Comparison of ENCODE assay signal across 7 mouse cellular contexts in genomic region chr7:5081241-5081640, GRCm38 (mm10). TPM values are rescaled to one million over a fixed set of nuclear protein-coding genes. Genes with fewer than 3 reads are reported as not detected.
DNase-seq lines count a peak whose midpoint lies in the region; ATAC-seq and TF ChIP-seq lines count a peak whose summit lies in the region.

No protein-coding gene starts in this region.

- ATAC-seq in forebrain, embryonic 13.5 days, result no peak
- ATAC-seq in liver, embryonic 14.5 days (ENCODE audit: insufficient read depth), result peak; percentile 47
- ATAC-seq in monocyte, adult 5-6 weeks (replicated peaks; ENCODE audit: insufficient number of reproducible peaks, low FRiP score, low TSS enrichment, poor library complexity, severe bottlenecking), result no peak

- H3K4me1 ChIP-seq in forebrain, embryonic 13.5 days, result peaks cover 20% of the 10 kb centered on the region
- peaks cover 18 to 29% of the 10 kb centered on the region in 2 experiments for H3K4me1 ChIP-seq in liver, embryonic 14.5 days (replicated peaks; ENCODE audit: control insufficient read depth in 2 of 2, insufficient read depth in 2 of 2, low read length in 1 of 2)

- H3K27me3 ChIP-seq in forebrain, embryonic 13.5 days, result no peaks in the 10 kb centered on the region
- no peaks in the 10 kb centered on the region for H3K27me3 ChIP-seq in liver, embryonic 14.5 days (ENCODE audit: control insufficient read depth, insufficient read depth, low read length)

- TF ChIP-seq EP300 in liver, embryonic 14.5 days (IDR thresholded peaks at IDR 0.05; ENCODE audit: low read depth), result peak; percentile 63

- peak overlapping the region; percentile 99 for H3K9ac ChIP-seq in forebrain, embryonic 13.5 days
- peak overlapping the region; percentile 92 for H3K9ac ChIP-seq in liver, embryonic 14.5 days (replicated peaks)

- H3K4me3 ChIP-seq in forebrain, embryonic 13.5 days, result peak overlapping the region; percentile 98
- peak overlapping the region; percentile 90 to 100 for H3K4me3 ChIP-seq in liver, embryonic 14.5 days (ENCODE audit: insufficient read depth in 1 of 2, low read depth in 2 of 2, low read length in 2 of 2)

- peak; percentile 27; the same call in 1 of the 2 replicates for TF ChIP-seq CTCF in liver, embryonic 14.5 days (IDR thresholded peaks at IDR 0.05; ENCODE audit: low read depth)

- peaks cover 63% of the 10 kb centered on the region for H3K36me3 ChIP-seq in forebrain, embryonic 13.5 days (ENCODE audit: poor library complexity, severe bottlenecking)
- peaks cover 62% of the 10 kb centered on the region for H3K36me3 ChIP-seq in liver, embryonic 14.5 days (replicated peaks; ENCODE audit: control insufficient read depth, insufficient read depth, low read depth)

- DNase-seq in 3T3-L1 (ENCODE audit: low read depth, low spot score) (peak; percentile 44), 416B (ENCODE audit: low read depth) (peak; percentile 44)
- peak; percentile 66 to 71 (median 71) for DNase-seq in liver, embryonic 14.5 days (ENCODE audit: low read depth in 3 of 3, low spot score in 3 of 3)
- no peak for DNase-seq in embryo, embryonic 11 days
- DNase-seq in lung, adult 18-20 months, result no peak

- 67% methylated on average over 6 of the region's 6 CpGs for WGBS in forebrain, embryonic 13.5 days
- WGBS in liver, embryonic 14.5 days (ENCODE audit: insufficient replicate concordance), result 7% methylated on average over 6 of the region's 6 CpGs

- no peak overlapping the region for H3K27ac ChIP-seq in forebrain, embryonic 13.5 days
- H3K27ac ChIP-seq in liver, embryonic 14.5 days, result peak overlapping the region; percentile 92

- H3K4me2 ChIP-seq in forebrain, embryonic 13.5 days, result peak overlapping the region; percentile 93
- peak overlapping the region; percentile 92 for H3K4me2 ChIP-seq in liver, embryonic 14.5 days (ENCODE audit: low read depth)

- no peaks in the 10 kb centered on the region for H3K9me3 ChIP-seq in forebrain, embryonic 13.5 days (replicated peaks)
- no peaks in the 10 kb centered on the region for H3K9me3 ChIP-seq in liver, embryonic 14.5 days (ENCODE audit: control insufficient read depth, low read length)

RNA-seq across cellular contexts. Expression of gene Epn1, which starts 1.2 kb away (rescaled TPM):
- polyA plus RNA-seq in forebrain, embryonic 13.5 days (2015; fragmentation: Nextera tagmentation; extraction: Ambion mirVana), result 60.5 and 68.9 TPM in 2 replicates
- polyA plus RNA-seq in liver, embryonic 14.5 days (2012; rRNA removed), result 54.4 and 57.5 TPM in 2 replicates
- polyA plus RNA-seq in liver, embryonic 14.5 days (2014; fragmentation: Nextera tagmentation; extraction: Ambion mirVana), result 45.4 and 56.7 TPM in 2 replicates
- 65.8 to 88.9 TPM (median 80.5 TPM) in 3 replicates for total RNA-seq in monocyte, adult 5-6 weeks (2017)

RNA-seq across cellular contexts. Expression of gene U2af2, which starts 19.3 kb away (rescaled TPM):
- 149 and 152 TPM in 2 replicates for polyA plus RNA-seq in forebrain, embryonic 13.5 days (2015; fragmentation: Nextera tagmentation; extraction: Ambion mirVana)
- polyA plus RNA-seq in liver, embryonic 14.5 days (2012; rRNA removed), result 110 and 132 TPM in 2 replicates
- 52.2 and 60.2 TPM in 2 replicates for polyA plus RNA-seq in liver, embryonic 14.5 days (2014; fragmentation: Nextera tagmentation; extraction: Ambion mirVana)
- 119 to 185 TPM (median 151 TPM) in 3 replicates for total RNA-seq in monocyte, adult 5-6 weeks (2017)

RNA-seq across cellular contexts. Expression of gene Zfp580, which starts 29.9 kb away (rescaled TPM):
- polyA plus RNA-seq in forebrain, embryonic 13.5 days (2015; fragmentation: Nextera tagmentation; extraction: Ambion mirVana), result 45.3 and 45.6 TPM in 2 replicates
- 1.4 and 1.7 TPM in 2 replicates for polyA plus RNA-seq in liver, embryonic 14.5 days (2012; rRNA removed)
- 1.6 and 1.8 TPM in 2 replicates for polyA plus RNA-seq in liver, embryonic 14.5 days (2014; fragmentation: Nextera tagmentation; extraction: Ambion mirVana)
- not detected in 3 replicates for total RNA-seq in monocyte, adult 5-6 weeks (2017)

RNA-seq across cellular contexts. Expression of gene Rfpl4, which starts 35.5 kb away (rescaled TPM):
- polyA plus RNA-seq in forebrain, embryonic 13.5 days (2015; fragmentation: Nextera tagmentation; extraction: Ambion mirVana), result not detected in 2 replicates
- not detected in 2 replicates for polyA plus RNA-seq in liver, embryonic 14.5 days (2012; rRNA removed)
- not detected in 2 replicates for polyA plus RNA-seq in liver, embryonic 14.5 days (2014; fragmentation: Nextera tagmentation; extraction: Ambion mirVana)
- not detected in 3 replicates for total RNA-seq in monocyte, adult 5-6 weeks (2017)

RNA-seq across cellular contexts. Expression of gene Zfp784, which starts 43.0 kb away (rescaled TPM):
- polyA plus RNA-seq in forebrain, embryonic 13.5 days (2015; fragmentation: Nextera tagmentation; extraction: Ambion mirVana), result 5.6 and 8.4 TPM in 2 replicates
- 0.90 and 0.96 TPM in 2 replicates for polyA plus RNA-seq in liver, embryonic 14.5 days (2012; rRNA removed)
- polyA plus RNA-seq in liver, embryonic 14.5 days (2014; fragmentation: Nextera tagmentation; extraction: Ambion mirVana), result 0.86 and 1.0 TPM in 2 replicates
- 3.0 to 3.8 TPM (median 3.1 TPM) in 3 replicates for total RNA-seq in monocyte, adult 5-6 weeks (2017)

Comparison
In these comparisons a context has a peak if more than half of its experiments do, and no peak if none do; other contexts are left out.
1. DNase-seq: peak in 3T3-L1 (single experiment), 416B (single experiment) and liver, embryonic 14.5 days (3 of 3); none in embryo, embryonic 11 days (single experiment) and lung, adult 18-20 months (0 of 2).
2. RNA of gene Zfp580, which starts 29.9 kb away (polyA plus RNA-seq): 45.3 to 45.6 TPM in forebrain, embryonic 13.5 days; 1.4 to 1.8 TPM in liver, embryonic 14.5 days; every median in the first group is over 10 times any median in the second.